Mouse (Mus musculus) neural tube, embryonic 11.5 days (tissue): ENCODE measurements around the gene Phka2. TPM values are rescaled to one million over a fixed set of nuclear protein-coding genes. Genes with fewer than 3 reads are reported as not detected.

Experiments
- ATAC-seq: fragments of 200-750 bp; cut with Nextera tagmentation; 2 replicates; pipeline ENCODE4 v1.8.0; 2017; ENCODE audit warnings: moderate number of reproducible peaks, mild to moderate bottlenecking, moderate TSS enrichment, moderate library complexity; ENCODE audit not compliant: insufficient read depth, low FRiP score, low TSS enrichment
- DNase-seq: peaks from one replicate; pipeline ENCODE4 v3.0.0-alpha.2; 2015; ENCODE audit warnings: low spot score
- H3K27ac ChIP-seq: fragments of 300-500 bp; sonication (generic); 2 replicates; pipeline ENCODE4 v1.5.1; 2014; ENCODE audit warnings: low read depth, mild to moderate bottlenecking, low read length
- H3K27me3 ChIP-seq: fragments of 300-500 bp; sonication (generic); 2 replicates; pipeline ENCODE4 v1.6.1; 2014; ENCODE audit warnings: mild to moderate bottlenecking, low read length, mixed read lengths; ENCODE audit not compliant: control insufficient read depth, insufficient read depth
- H3K36me3 ChIP-seq: fragments of 300-500 bp; sonication (generic); 2 replicates; pipeline ENCODE4 v1.6.1; 2014; ENCODE audit warnings: mild to moderate bottlenecking, low read length, moderate library complexity, mixed read lengths; ENCODE audit not compliant: control insufficient read depth, insufficient read depth
- H3K4me1 ChIP-seq: fragments of 300-500 bp; sonication (generic); 2 replicates; pipeline ENCODE4 v1.6.1; 2014; ENCODE audit warnings: low read length, mixed read lengths; ENCODE audit not compliant: control insufficient read depth, insufficient read depth
- H3K4me2 ChIP-seq: fragments of 300-500 bp; sonication (generic); 2 replicates; pipeline ENCODE4 v1.6.1; 2014; ENCODE audit warnings: low read depth, mild to moderate bottlenecking, moderate library complexity
- H3K4me3 ChIP-seq: fragments of 300-500 bp; sonication (generic); 2 replicates; pipeline ENCODE4 v1.5.1; 2014; ENCODE audit warnings: low read depth, low read length
- H3K9ac ChIP-seq: fragments of 300-500 bp; sonication (generic); 2 replicates; pipeline ENCODE4 v1.6.1; 2014; ENCODE audit warnings: mild to moderate bottlenecking, low read length
- H3K9me3 ChIP-seq: fragments of 300-500 bp; sonication (generic); 2 replicates; pipeline ENCODE4 v1.6.1; 2016; ENCODE audit warnings: low read length; ENCODE audit not compliant: control insufficient read depth
- WGBS: fragments of 180-500 bp; shearing (Covaris S2); extraction: QIAGEN DNeasy Blood & Tissue Kit; methylation state at CpG from one replicate; pipeline ENCODE4 v1.1.7; 2014; 5-methylcytosine and 5-hydroxymethylcytosine counted together
- polyA plus RNA-seq: library from polyadenylated mRNA; unstranded; fragments of >200 nt; fragmentation: Nextera tagmentation; extraction: Ambion mirVana; gene quantifications from 2 replicates; pipeline ENCODE4 v1.2.1, GENCODE M21; 2014

Gene Phka2
- polyA plus RNA-seq, 1 experiment from 2014 or later = 18.1 TPM

DNA sequence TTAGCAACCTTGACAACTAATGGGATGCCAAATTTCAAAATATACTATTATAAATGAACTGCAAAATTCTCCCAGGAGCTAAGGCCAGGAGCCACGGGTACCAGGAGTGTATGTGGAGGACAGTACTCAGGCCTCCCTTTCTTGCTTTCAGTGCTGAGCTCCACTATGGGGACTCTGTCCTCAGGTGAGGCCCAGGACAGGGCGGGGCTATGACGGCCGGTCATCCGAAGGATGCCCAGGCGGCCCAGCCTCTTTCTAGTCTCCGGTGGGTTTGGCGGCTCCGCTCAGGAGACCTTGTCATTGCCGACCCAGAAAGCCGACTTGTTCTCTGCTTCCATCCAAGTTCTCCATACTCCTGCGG is 299 bp upstream of the Phka2 start:
- Histone ChIP-seq H3K27ac (no peak overlapping the region), H3K4me1 (peaks cover 5% of the 10 kb centered on the region), H3K4me3 (peak overlapping the region; percentile 51), H3K9ac (peak overlapping the region; percentile 59), H3K36me3 (no peaks in the 10 kb centered on the region), H3K27me3 (no peaks in the 10 kb centered on the region; the same call in 1 of the 2 replicates), H3K9me3 (no peaks in the 10 kb centered on the region), H3K4me2 (peak overlapping the region; percentile 36)
- 20% methylated on average over 12 of the region's 12 CpGs for WGBS
- ATAC-seq = peak; percentile 78
- no peak for DNase-seq

GRCm38 (mm10) chrX:160509046-160509445 is 7.1 kb downstream of the Phka2 start:
- H3K9me3 ChIP-seq = no peaks in the 10 kb centered on the region
- H3K4me3 ChIP-seq = no peak overlapping the region
- no peak overlapping the region for H3K27ac ChIP-seq
- H3K36me3 ChIP-seq = no peaks in the 10 kb centered on the region
- no peaks in the 10 kb centered on the region for H3K4me1 ChIP-seq
- 90% methylated on average over 1 of the region's 1 CpGs for WGBS
- H3K27me3 ChIP-seq = no peaks in the 10 kb centered on the region
- H3K4me2 ChIP-seq = no peak overlapping the region
- DNase-seq = no peak
- H3K9ac ChIP-seq = no peak overlapping the region
- no peak for ATAC-seq

- WGBS = 69% methylated on average over 2 of the region's 2 CpGs
- Histone ChIP-seq H3K4me3 (no peak overlapping the region), H3K27ac (no peak overlapping the region), H3K9ac (no peak overlapping the region), H3K9me3 (no peaks in the 10 kb centered on the region), H3K27me3 (no peaks in the 10 kb centered on the region), H3K4me1 (no peaks in the 10 kb centered on the region), H3K36me3 (no peaks in the 10 kb centered on the region), H3K4me2 (no peak overlapping the region)
- no peak for DNase-seq
- no peak for ATAC-seq
Observed at GRCm38 (mm10) chrX:160510197-160510596, 8.2 kb downstream of the Phka2 start.

DNA sequence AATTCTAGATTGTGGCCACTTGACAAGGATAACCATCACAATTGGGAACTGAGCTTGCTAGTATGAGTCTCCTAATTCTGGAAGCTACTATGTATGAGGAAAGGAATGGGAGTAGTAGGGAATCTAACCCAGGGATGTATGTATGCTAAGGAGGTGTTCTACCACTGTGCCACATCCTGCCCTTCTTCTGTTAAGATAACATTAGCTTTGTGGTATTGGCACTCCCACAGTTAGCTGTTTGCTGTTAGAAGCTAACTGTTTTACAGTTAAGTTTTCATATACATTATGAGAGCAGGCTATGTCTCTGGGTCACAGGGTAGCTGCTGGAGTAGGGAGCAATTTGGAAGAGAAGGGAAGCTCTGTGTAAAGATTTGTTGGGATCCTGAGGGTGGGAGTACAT is 14.1 kb downstream of the Phka2 start:
- Histone ChIP-seq H3K36me3 (no peaks in the 10 kb centered on the region), H3K9me3 (no peaks in the 10 kb centered on the region), H3K27me3 (no peaks in the 10 kb centered on the region), H3K27ac (no peak overlapping the region), H3K4me3 (no peak overlapping the region), H3K9ac (no peak overlapping the region), H3K4me2 (no peak overlapping the region), H3K4me1 (no peaks in the 10 kb centered on the region)
- ATAC-seq (no peak), DNase-seq (no peak)

DNA sequence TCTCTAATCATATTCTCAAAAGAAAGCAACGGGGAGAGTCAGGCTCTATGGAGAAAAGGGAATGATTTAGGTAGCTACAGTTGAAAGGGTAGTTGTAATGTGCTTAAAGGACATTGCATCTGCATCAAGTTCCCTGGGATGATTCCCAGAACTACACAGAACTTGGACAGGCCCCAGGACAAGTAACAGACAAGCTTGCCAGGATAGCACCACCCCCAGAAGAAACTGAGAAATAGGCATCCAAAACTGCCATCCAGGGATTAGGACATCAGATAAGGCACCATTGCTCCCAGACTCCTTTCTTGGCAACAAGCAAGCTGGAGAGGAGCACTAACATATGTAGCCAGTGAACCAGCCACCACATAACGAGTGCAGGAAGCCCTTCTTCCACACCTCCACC is 40.8 kb downstream of the Phka2 start:
- Histone ChIP-seq H3K27me3 (no peaks in the 10 kb centered on the region), H3K4me2 (no peak overlapping the region), H3K4me3 (no peak overlapping the region), H3K27ac (no peak overlapping the region), H3K9me3 (no peaks in the 10 kb centered on the region), H3K36me3 (no peaks in the 10 kb centered on the region), H3K9ac (no peak overlapping the region), H3K4me1 (no peaks in the 10 kb centered on the region)
- WGBS = 78% methylated on average over 2 of the region's 2 CpGs
- DNase-seq (no peak), ATAC-seq (no peak)

DNA sequence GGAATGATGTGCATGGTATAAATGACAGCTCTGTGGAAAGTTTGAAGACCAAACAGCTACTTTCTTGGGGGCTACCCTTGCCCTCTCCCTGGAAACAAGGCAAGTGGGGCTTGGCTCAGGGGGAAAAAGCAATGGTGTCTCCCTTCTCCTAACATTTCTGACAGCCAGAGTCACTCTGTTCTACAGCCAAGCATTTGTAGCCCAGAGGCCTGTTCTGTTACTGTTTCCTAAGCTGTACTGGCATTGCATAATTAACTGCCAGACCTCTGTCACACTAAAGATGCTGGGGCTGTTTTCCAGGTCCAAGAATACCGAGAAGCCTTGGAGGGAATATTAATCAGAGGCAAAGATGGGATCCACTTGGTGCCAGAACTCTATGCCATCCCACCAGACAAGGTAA is 46.9 kb downstream of the Phka2 start:
- ATAC-seq = no peak
- no peaks in the 10 kb centered on the region for H3K36me3 ChIP-seq
- H3K4me2 ChIP-seq = no peak overlapping the region
- WGBS = 93% methylated on average over 1 of the region's 1 CpGs
- no peaks in the 10 kb centered on the region for H3K9me3 ChIP-seq
- H3K27me3 ChIP-seq = no peaks in the 10 kb centered on the region
- H3K9ac ChIP-seq = no peak overlapping the region
- DNase-seq = no peak
- H3K4me3 ChIP-seq = no peak overlapping the region
- H3K27ac ChIP-seq = no peak overlapping the region
- H3K4me1 ChIP-seq = no peaks in the 10 kb centered on the region

GRCm38 (mm10) chrX:160552066-160552465 is 50.1 kb downstream of the Phka2 start:
- H3K9me3 ChIP-seq = no peaks in the 10 kb centered on the region
- no peaks in the 10 kb centered on the region for H3K4me1 ChIP-seq
- ATAC-seq (no peak), DNase-seq (no peak)
- H3K36me3 ChIP-seq = no peaks in the 10 kb centered on the region
- no peak overlapping the region for H3K4me3 ChIP-seq
- no peaks in the 10 kb centered on the region for H3K27me3 ChIP-seq
- H3K4me2 ChIP-seq = no peak overlapping the region
- 67% methylated on average over 4 of the region's 4 CpGs for WGBS
- no peak overlapping the region for H3K27ac ChIP-seq
- no peak overlapping the region for H3K9ac ChIP-seq

DNA sequence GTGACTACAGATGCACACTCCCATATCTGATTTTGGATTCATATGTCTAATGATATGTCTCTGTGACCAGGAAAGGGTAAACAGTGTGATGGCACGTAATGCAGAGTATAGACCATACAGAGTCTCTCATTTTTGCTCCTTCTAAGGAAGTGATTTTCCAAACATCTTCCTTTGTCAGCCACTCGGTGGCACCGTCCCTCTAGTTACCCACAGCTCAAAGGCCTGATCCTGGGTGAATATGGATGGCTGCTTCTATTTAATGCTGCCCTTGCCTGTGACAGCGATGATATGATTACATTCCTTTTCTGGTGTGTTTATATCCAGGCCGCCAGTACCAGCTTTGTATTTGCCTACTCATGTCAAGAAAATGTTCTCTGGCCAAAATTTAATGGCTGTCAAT is 81.6 kb downstream of the Phka2 start:
- Histone ChIP-seq H3K4me2 (no peak overlapping the region), H3K9me3 (no peaks in the 10 kb centered on the region), H3K36me3 (no peaks in the 10 kb centered on the region), H3K27me3 (peaks cover 3% of the 10 kb centered on the region; the same call in 1 of the 2 replicates), H3K9ac (no peak overlapping the region), H3K27ac (no peak overlapping the region), H3K4me1 (no peaks in the 10 kb centered on the region), H3K4me3 (no peak overlapping the region)
- DNase-seq (no peak), ATAC-seq (no peak)
- WGBS = 81% methylated on average over 5 of the region's 5 CpGs

DNA sequence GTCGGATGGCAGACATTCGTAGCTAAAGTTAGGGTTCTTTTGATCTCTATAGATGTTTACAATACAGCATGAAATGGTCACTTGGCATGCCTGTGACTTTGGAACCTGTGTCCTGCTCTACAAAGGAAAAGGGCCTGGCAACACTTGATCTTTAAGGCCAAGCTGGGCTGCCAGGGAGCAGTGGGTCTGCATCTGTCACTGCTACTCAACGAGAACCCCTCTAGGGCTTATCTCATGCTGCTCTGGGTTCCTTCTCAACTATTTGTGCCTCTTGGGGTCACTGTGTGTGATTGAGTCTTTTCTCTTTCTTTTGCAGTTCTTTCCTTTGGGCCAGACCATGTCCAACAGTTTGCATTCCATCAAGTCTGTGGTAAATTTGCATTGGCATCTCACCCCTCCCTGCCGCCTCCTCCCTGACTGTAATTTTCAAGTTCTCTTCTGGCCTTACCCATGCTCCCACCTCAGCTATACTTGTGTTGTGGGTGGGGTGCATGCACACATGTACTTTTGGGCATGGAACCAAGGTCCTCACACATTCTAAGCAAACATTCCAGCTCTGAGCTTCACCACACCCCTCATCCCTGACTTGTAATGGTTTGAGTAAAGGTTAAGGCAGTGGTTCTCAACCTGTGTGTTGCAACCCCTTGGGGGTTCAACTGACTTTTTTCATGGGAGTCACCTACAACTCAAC is 82.3 kb downstream of the Phka2 start:
- H3K4me2 ChIP-seq = no peak overlapping the region
- H3K9me3 ChIP-seq = no peaks in the 10 kb centered on the region
- no peak overlapping the region for H3K4me3 ChIP-seq
- no peak overlapping the region for H3K9ac ChIP-seq
- no peaks in the 10 kb centered on the region for H3K4me1 ChIP-seq
- no peaks in the 10 kb centered on the region for H3K36me3 ChIP-seq
- H3K27me3 ChIP-seq = peaks cover 3% of the 10 kb centered on the region; the same call in 1 of the 2 replicates
- WGBS = 94% methylated on average over 4 of the region's 4 CpGs
- ATAC-seq (no peak), DNase-seq (no peak)
- no peak overlapping the region for H3K27ac ChIP-seq
